Mouse (Mus musculus) stomach, postnatal 0 days (tissue): ENCODE measurements at regions not wholly inside any gene's neighbourhood (a gene's known extent, or its start where the extent isn't known, plus 50 kb on each side); places are given as distances from the start of the nearest gene placed in this dataset.

ENCODE experiments used
- ATAC-seq: fragments of 200-750 bp; cut with Nextera tagmentation; 2 replicates; pipeline ENCODE4 v1.8.0; 2017; ENCODE audit not compliant: low FRiP score, low TSS enrichment
- DNase-seq: peaks from one replicate; pipeline ENCODE4 v3.0.0-alpha.2; 2016; ENCODE audit warnings: low spot score
- H3K27ac ChIP-seq: fragments of 300-500 bp; sonication (generic); replicated peaks from 2 replicates; pipeline ENCODE4 v1.5.1; 2014; ENCODE audit warnings: mild to moderate bottlenecking, control low read depth
- H3K27me3 ChIP-seq: fragments of 300-500 bp; sonication (generic); 2 replicates; pipeline ENCODE4 v1.6.1; 2014; ENCODE audit warnings: low read length; ENCODE audit not compliant: control insufficient read depth, insufficient read depth
- H3K36me3 ChIP-seq: fragments of 300-500 bp; sonication (generic); 2 replicates; pipeline ENCODE4 v1.6.1; 2014; ENCODE audit warnings: low read length, mixed read lengths; ENCODE audit not compliant: control insufficient read depth, insufficient read depth
- H3K4me1 ChIP-seq: fragments of 300-500 bp; sonication (generic); replicated peaks from 2 replicates; pipeline ENCODE4 v1.6.1; 2014; ENCODE audit warnings: antibody characterized with exemption; ENCODE audit not compliant: control insufficient read depth, insufficient read depth
- H3K4me2 ChIP-seq: fragments of 300-500 bp; sonication (generic); replicated peaks from 2 replicates; pipeline ENCODE4 v1.6.1; 2014; ENCODE audit warnings: low read depth, mild to moderate bottlenecking, control low read depth, moderate library complexity
- H3K4me3 ChIP-seq: fragments of 300-500 bp; sonication (generic); 2 replicates; pipeline ENCODE4 v1.5.1; 2014; ENCODE audit warnings: low read depth, low read length, control low read depth
- H3K9ac ChIP-seq: fragments of 300-500 bp; sonication (generic); 2 replicates; pipeline ENCODE4 v1.6.1; 2014; ENCODE audit warnings: mild to moderate bottlenecking, low read length, control low read depth, mixed read lengths
- H3K9me3 ChIP-seq: fragments of 300-500 bp; sonication (generic); 2 replicates; pipeline ENCODE4 v1.6.1; 2016; ENCODE audit warnings: low read length; ENCODE audit not compliant: control insufficient read depth
- CTCF ChIP-seq: IDR thresholded peaks from 2 replicates; pipeline ENCODE4 v1.5.1; 2016; ENCODE audit warnings: antibody characterized with exemption, low read depth, mild to moderate bottlenecking, moderate library complexity
- EP300 ChIP-seq: optimal IDR thresholded peaks from 2 replicates; pipeline ENCODE3; 2016; ENCODE audit warnings: antibody characterized with exemption
- WGBS: fragments of 180-500 bp; shearing (Covaris S2); extraction: QIAGEN DNeasy Blood & Tissue Kit; methylation state at CpG from one replicate; pipeline ENCODE4 v1.1.7; 2014; 5-methylcytosine and 5-hydroxymethylcytosine counted together

DNA sequence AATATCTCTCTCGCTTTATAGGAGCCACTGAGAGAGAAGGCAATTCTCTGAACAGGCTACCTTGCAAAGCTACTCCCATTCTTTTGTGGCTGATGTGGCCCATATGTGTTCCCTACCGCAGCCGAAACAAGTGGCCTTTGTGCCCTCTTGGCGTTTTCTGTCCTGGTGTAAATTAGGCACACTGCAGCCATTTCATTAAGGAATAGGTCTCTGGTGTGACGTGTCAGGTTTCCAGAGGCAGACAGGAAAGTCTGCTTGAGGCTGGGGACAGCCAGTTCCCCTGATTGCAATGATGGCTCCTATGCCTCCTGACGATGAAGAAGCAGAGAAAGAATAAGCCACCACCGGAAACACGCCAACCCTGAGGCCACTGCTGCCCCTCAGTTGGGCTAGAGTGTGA, 59.3 kb upstream of the Bcor start:
- DNase-seq (no peak), ATAC-seq (no peak)
- WGBS: 70% methylated on average over 8 of the region's 8 CpGs
- Histone ChIP-seq H3K9ac (no peak overlapping the region), H3K27ac (no peak overlapping the region), H3K27me3 (no peaks in the 10 kb centered on the region), H3K4me2 (no peak overlapping the region), H3K4me3 (no peak overlapping the region), H3K9me3 (no peaks in the 10 kb centered on the region), H3K36me3 (no peaks in the 10 kb centered on the region), H3K4me1 (no peaks in the 10 kb centered on the region)
- no peak for TF ChIP-seq EP300
- TF ChIP-seq CTCF: no peak

DNA sequence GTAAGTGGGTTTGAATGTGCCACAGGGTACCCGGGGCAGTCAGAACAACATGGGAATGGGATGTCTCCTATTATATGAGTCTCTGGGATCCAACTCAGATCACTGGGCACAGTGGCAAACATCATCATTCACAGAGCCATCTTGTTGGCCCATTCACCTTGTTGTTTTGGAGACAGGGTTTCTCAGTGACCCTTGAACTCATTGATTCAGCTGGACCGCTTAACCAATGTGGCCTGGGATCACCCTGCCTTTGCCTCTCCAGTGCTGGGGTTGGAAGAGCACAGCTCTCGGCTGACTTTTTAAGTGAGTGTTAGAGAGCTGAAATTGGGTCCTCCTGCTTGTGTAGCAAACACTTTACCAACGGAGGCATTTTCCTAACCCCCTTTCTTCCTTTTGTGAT, 64.2 kb upstream of the Bcor start:
- Histone ChIP-seq H3K9me3 (no peaks in the 10 kb centered on the region), H3K4me1 (no peaks in the 10 kb centered on the region), H3K36me3 (no peaks in the 10 kb centered on the region), H3K9ac (no peak overlapping the region), H3K4me2 (no peak overlapping the region), H3K27ac (no peak overlapping the region), H3K4me3 (no peak overlapping the region), H3K27me3 (no peaks in the 10 kb centered on the region)
- 73% methylated on average over 4 of the region's 4 CpGs for WGBS
- ATAC-seq (no peak), DNase-seq (no peak)
- TF ChIP-seq EP300 (no peak), CTCF (no peak)

DNA sequence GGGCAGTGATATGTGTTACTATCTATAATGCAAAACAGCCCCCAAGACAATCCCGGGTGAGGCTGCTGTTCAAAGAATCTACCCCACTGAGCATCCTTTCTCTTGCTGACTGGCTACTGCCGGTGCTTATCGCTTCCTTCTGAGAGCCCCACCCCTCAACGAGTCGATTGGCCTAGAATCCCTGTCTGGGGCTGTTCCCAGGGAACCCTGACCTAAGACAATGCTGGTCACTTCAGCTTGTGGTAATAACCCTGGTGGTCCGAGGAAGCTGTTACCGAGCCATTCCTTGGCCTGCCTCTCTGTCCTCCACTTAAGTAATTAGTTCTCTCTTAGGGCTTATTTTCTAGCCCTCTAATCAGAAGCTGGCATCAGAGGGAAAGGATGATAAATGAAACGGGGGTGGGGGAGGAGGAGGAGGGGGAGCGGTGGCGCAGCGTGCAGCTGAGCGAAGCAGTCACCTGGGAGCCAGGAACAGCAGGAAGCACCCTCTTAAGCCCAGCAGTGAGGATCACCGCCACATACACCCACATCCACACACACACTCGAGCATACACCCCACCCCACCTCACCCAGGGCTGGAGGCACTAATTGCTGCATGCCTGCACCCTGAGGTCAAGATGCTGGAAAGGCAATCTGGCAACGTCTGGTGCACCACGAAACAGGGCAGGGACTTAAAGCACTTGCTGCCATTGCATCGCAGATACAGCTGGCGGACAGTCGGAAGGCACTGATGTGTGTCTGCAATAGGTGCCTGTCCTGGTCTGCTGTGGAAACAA, 65.1 kb upstream of the Bcor start:
- no peaks in the 10 kb centered on the region for H3K4me1 ChIP-seq
- H3K27ac ChIP-seq: no peak overlapping the region
- no peak overlapping the region for H3K4me3 ChIP-seq
- DNase-seq (peak; percentile 15), ATAC-seq (no peak)
- 16% methylated on average over 17 of the region's 19 CpGs for WGBS
- TF ChIP-seq EP300 (no peak), CTCF (no peak)
- no peak overlapping the region for H3K4me2 ChIP-seq
- H3K9me3 ChIP-seq: no peaks in the 10 kb centered on the region
- H3K9ac ChIP-seq: no peak overlapping the region
- H3K27me3 ChIP-seq: no peaks in the 10 kb centered on the region
- H3K36me3 ChIP-seq: no peaks in the 10 kb centered on the region

DNA sequence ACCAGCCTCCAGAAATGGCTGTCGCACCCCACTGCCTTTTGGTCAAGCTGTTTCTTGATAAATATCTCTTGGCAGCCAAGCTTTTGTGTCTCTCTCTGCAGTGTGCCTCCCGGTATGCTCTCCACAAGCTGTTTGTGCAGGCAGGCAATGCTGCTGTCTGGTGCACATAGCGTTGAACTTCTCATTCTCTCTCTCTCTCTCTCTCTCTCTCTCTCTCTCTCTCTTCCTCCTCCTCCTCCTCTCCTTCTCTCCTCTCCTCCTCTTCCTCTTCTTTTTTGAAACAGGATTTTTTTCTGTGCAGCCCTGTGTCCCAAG, 65.7 kb upstream of the Bcor start:
- Histone ChIP-seq H3K9me3 (no peaks in the 10 kb centered on the region), H3K4me2 (no peak overlapping the region), H3K36me3 (no peaks in the 10 kb centered on the region), H3K27me3 (no peaks in the 10 kb centered on the region), H3K27ac (no peak overlapping the region), H3K4me3 (no peak overlapping the region), H3K4me1 (no peaks in the 10 kb centered on the region), H3K9ac (no peak overlapping the region)
- DNase-seq (no peak), ATAC-seq (no peak)
- WGBS: 13% methylated on average over 3 of the region's 3 CpGs
- TF ChIP-seq CTCF (no peak), EP300 (no peak)

DNA sequence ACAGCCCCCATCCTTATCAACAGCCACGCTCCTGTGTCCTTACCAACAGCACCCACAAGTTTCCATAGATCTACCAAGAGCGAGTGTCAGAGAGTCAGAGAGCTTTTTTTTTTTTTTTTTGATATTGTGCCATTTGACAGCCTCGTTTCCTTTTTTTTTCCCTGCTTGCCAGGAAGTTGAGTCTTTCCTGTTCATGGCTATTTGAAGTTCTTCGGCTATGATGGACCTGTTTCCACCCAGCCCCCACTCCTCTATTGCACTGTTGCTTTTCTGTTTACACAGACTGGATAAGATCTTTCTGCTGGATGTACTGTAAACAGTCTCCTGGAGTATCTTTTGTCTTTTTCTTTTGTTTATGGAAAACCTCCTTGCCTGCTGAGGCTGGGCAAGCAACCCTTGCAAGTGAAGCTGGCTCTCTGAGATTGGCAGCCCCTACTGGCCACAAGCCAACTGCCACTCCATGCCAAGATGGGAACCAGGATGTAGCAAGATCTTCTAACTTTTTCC, 80.4 kb upstream of the Bcor start:
- Histone ChIP-seq H3K36me3 (no peaks in the 10 kb centered on the region), H3K9ac (no peak overlapping the region), H3K9me3 (no peaks in the 10 kb centered on the region), H3K27me3 (no peaks in the 10 kb centered on the region), H3K4me1 (no peaks in the 10 kb centered on the region), H3K27ac (no peak overlapping the region), H3K4me2 (no peak overlapping the region), H3K4me3 (no peak overlapping the region)
- no peak for DNase-seq
- no peak for TF ChIP-seq CTCF
- TF ChIP-seq EP300: no peak
- WGBS: 23% methylated on average over 4 of the region's 4 CpGs
- no peak for ATAC-seq

DNA sequence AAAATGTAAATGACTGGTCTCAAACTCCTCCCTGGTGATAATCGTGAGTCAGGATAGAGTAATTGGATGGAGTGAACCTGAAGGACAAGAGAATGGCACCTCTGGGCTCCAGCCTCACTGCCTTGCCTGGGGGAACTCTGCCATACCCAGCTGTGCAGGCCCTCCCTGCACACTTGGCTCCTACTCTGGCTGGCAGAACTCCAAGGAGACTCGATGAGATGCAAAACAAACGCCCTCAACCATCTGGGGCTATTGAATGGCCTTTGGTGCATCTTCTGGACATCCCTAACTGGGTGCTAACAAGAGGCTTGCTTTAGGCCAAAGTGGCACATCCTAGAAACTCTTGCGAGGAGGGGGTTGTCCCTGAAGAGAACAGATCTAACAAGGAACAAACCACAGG, 81.6 kb upstream of the Bcor start:
- Histone ChIP-seq H3K27me3 (no peaks in the 10 kb centered on the region), H3K36me3 (no peaks in the 10 kb centered on the region), H3K4me1 (no peaks in the 10 kb centered on the region), H3K27ac (no peak overlapping the region), H3K9ac (no peak overlapping the region), H3K4me2 (no peak overlapping the region), H3K9me3 (no peaks in the 10 kb centered on the region), H3K4me3 (no peak overlapping the region)
- WGBS: 42% methylated on average over 4 of the region's 4 CpGs
- TF ChIP-seq CTCF (no peak), EP300 (no peak)
- ATAC-seq (no peak), DNase-seq (no peak)
